Mouse (Mus musculus): Measurements from ENCODE around the gene Nhlh2. TPM values are rescaled to one million over a fixed set of nuclear protein-coding genes. Genes with fewer than 3 reads are reported as not detected.
A peak's percentile ranks its signal among the peaks of the same experiment; 100 is the strongest.

Gene Nhlh2
- not detected for total RNA-seq (2021)
- not detected in 2 replicates for polyA plus RNA-seq (2012; rRNA removed)
- long read RNA-seq = 0 reads

DNA sequence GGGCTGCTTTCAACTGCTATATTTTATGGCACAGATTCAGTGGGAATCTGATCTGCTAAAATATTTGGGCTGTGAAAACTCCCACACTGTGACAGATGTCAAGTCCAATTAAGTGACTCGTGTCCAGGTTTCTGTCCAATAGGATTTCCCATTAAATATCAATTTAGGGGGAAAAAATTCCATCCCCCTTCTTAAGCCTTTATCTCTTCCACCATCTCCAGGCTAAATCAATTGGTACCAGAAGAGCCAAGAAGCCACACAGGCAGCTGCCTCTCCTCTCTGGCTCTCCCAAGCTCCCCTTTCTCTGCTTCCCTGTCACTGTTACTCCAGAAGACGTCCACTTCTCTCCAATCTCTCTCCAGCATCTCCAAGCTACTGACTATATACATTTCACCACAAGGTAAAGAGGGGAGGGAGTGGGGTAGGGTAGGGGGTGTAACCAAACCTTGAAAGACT is at the start of gene Nhlh2:
Nhlh2 (plus strand) TSS at position 151 of the 456 bp plus-strand sequence.
- DNase-seq = no peak

- no peak for DNase-seq
These were observed 48.6 kb upstream of the Nhlh2 start for GRCm38 (mm10) chr3:101961146-101961835.

GRCm38 (mm10) chr3:101963501-101963900 is 46.4 kb upstream of the Nhlh2 start:
- DNase-seq = no peak

DNA sequence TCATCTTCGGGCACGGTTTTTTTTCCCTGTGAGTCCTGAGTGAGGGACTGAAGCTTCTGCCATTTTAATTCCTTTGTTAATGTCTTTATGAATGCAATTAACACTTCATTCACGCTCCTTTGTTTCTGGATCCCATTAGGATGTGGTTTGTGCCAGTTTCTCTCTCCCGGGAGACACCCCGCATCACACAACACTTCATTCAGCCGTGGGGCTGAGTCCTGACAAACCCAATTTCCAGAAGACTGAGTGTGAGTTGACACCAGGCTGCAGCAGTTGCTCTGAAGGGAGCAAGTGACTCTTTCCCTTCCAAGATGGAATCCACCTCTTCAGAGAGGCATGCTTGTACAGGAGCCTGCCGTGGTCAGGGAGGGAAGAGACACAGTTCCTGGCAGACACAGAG is 45.5 kb upstream of the Nhlh2 start:
- DNase-seq = no peak

GRCm38 (mm10) chr3:101966825-101967558 is 42.9 kb upstream of the Nhlh2 start:
- no peak for DNase-seq

DNA sequence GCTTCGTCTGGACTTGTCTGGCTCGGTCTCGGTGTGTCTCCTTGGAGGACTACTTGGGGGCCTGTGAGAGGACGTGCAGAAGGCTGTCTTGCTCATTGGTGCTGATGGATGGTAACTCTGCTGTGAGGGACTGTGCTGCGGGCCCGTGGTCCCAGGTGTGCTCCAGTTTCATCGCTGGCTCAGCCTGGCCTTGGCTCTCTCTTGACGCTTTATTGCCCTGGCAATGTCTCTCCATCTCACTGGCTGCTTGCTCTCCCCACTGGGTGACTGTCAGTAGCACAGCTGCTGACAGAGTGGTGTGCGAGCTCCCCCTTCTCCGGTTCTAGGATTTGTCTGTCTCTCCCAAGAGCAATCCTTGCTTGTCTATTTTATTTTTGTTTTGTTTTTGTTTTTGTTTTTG is 34.5 kb upstream of the Nhlh2 start:
- no peak for DNase-seq

- DNase-seq = no peak
These were observed 31.4 kb upstream of the Nhlh2 start for GRCm38 (mm10) chr3:101978299-101978994.

GRCm38 (mm10) chr3:101983917-101984316 is 26.0 kb upstream of the Nhlh2 start:
- no peak for DNase-seq

- no peak for DNase-seq
These were observed 24.2 kb upstream of the Nhlh2 start for GRCm38 (mm10) chr3:101985634-101986033.

DNA sequence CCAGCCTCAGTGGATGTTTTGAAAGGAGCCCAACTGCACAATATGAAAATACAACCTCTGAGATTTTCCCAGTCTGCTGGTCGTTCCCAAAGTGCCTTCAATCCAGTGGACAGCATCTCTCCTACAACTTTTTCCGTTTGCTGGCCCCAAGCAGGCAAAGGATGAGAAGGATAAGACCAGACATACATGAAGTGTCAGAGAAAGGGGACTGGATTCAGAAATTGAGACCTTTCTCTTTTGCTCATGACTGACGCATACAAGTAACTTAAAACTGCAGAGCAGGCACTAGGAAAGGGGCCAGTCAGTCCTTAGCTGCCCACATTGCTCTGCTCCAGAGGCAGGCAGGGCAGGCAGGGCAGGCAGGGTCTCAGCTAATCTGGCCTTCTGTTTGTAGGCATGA is 19.7 kb upstream of the Nhlh2 start:
- no peak for DNase-seq

GRCm38 (mm10) chr3:101990995-101991516 is 18.8 kb upstream of the Nhlh2 start:
- no peak for DNase-seq

GRCm38 (mm10) chr3:101997851-101998250 is 12.0 kb upstream of the Nhlh2 start:
- no peak for DNase-seq

DNA sequence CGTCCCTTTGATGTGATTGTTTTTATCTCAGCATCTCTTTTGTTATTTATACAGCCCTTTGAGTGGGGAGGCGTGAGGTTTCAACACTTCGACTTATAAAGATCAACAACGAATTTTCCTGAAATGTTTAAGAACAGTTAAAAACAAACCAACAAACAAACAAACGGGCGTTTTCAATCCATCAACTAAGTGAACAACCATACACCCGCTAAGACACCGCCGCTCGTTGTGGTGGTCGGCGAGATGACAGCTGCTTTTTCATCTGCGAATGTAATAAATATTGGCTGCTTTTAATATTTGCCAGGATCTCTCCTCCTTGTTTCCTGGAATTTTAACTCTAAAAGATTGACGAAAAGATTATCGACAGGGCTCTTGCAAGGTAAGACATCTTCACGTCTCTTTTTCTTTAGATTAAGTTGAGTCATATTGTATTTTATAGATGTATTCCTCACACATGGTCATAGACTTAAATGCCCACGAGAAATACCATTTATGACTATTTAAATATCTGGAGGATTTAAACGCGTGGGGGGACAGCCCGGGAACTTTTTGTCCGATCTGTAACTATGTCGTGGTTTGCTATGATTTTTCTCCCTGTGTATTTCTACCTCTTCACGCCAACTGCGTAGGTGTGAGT is 923 bp downstream of the Nhlh2 start:
- DNase-seq = no peak

- DNase-seq = peak; percentile 8
These were observed 1.6 kb downstream of the Nhlh2 start for GRCm38 (mm10) chr3:102011318-102012075.

- DNase-seq = no peak
These were observed 2.3 kb downstream of the Nhlh2 start for GRCm38 (mm10) chr3:102012076-102012610.

DNA sequence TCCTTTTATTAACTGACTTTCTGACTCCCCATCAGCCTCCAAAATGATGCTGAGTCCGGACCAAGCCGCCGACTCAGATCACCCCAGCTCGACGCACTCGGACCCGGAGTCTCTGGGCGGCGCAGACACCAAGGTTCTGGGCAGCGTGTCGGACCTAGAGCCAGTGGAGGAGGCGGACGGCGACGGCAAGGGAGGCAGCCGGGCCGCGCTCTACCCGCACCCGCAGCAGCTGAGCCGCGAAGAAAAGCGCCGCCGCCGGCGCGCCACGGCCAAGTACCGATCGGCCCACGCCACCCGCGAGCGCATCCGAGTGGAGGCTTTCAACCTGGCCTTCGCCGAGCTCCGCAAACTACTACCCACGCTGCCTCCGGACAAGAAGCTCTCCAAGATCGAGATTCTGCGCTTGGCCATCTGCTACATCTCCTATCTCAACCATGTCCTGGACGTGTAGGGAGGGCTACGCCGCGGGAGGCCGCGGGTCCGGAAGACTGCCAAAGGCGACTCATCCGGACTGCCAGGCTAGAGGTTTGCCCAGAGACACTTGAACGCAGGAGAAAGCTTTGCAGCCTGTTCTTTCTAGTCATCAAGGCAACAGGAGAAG is 2.8 kb downstream of the Nhlh2 start:
- DNase-seq = peak; percentile 51

DNA sequence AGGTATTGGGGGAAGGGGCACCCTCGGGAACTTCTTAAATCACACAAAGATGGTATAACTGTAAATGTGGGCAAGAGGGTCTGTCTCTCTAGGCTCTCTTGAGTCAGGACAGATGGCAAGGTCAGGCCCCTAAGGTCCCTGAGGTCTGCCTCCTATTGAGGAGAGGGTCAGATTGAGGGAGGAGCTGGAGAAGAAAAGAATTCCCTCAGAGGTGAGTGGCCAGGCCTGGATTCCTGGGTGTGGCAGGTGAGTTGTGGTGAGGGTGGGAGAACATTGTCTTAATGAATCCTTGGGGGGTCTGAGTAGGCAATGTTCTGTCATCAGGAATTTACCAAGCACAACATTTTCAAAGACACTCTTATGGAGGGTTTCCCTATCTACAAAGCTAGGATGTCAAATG is 10.7 kb downstream of the Nhlh2 start:
- no peak for DNase-seq

DNA sequence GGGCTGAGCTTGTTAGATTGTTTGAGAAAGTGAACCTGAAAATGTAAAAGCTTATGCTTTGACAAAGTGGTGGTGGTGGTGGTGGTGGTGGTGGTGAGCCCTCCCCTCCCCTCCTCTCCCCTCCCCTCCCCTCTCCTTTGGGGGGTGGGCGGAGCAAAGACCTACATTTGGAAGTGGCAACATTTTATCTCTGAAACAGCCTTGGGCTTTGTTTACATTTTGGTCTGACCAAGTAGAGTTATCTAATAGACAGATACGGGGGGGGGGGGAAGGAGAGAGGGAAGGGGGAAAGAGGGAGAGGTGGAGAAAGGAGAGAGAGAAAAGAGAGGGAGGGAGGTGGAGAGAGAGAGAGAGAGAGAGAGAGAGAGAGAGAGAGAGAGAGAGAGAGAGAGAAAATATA is 12.8 kb downstream of the Nhlh2 start:
- DNase-seq = no peak

DNA sequence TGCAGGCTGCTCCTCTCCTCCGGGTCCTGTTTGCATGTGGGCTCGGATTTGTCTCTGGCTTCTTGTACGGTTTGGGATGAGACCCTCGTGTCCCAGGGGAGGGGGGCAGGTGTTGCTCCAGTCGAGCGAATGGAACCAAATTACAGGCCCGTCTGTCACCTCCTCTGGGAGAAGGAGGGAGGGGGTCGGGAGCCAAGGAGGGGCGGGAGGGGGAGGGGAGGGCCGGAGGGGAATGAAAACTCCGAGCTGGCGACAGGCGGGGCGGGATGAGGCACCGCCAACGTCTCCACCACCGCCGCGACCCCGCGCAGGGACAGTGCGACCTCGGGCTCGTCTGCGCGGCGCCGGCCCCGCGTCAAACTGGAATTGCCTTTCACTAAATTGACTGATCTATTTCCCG is 13.5 kb downstream of the Nhlh2 start:
- peak; percentile 10 for DNase-seq

- DNase-seq = no peak
These were observed 14.0 kb downstream of the Nhlh2 start for GRCm38 (mm10) chr3:102023829-102024228.

All from adrenal gland, adult 2 months (tissue).